Mouse (Mus musculus) testis, adult 2 months (tissue): ENCODE results near the gene Lypla2.

Experiments used
- CTCF ChIP-seq: fragments of 200-500 bp; IDR thresholded peaks from 2 replicates; pipeline ENCODE4 v1.5.1; 2012; ENCODE audit warnings: low read depth, mild to moderate bottlenecking, inconsistent platforms, low read length, moderate library complexity; ENCODE audit not compliant: control insufficient read depth, insufficient read depth, insufficient replicate concordance
- POLR2A ChIP-seq: fragments of 200-500 bp; IDR thresholded peaks from 2 replicates; pipeline ENCODE4 v1.6.1; 2012; ENCODE audit warnings: low read depth, mild to moderate bottlenecking, inconsistent platforms, low read length, moderate library complexity; ENCODE audit not compliant: control insufficient read depth

DNA sequence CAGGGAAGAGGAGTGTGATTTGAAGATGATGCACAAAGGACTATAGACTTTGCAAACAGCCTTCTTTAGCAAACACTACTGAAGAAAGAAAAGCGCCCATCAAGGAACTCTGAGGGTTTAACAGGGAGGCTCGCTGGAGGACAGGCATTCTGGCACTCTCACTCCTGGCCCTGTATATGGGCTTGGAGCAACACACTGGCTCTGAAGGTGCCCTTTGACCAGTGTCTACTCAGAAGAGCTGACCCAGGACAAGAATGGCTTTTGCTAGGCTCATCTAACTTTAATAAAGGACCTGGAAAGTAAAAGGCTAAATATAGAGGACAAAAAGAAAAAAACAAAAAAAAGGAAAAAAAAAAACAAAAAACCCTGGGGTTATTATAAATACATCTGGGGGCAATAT is 32.5 kb upstream of the Lypla2 start:
- TF ChIP-seq CTCF: no peak
- no peak for TF ChIP-seq POLR2A
